Mouse (Mus musculus) embryonic facial prominence, embryonic 15.5 days (tissue): Measurements from ENCODE around the gene Zranb3. TPM values are rescaled to one million over a fixed set of nuclear protein-coding genes. Genes with fewer than 3 reads are reported as not detected.
"Not testable (repeated sequence)": the region's sequence is repeated elsewhere in the genome, so short reads cannot be mapped to it uniquely, and the experiment has no call there.

Experiments
- ATAC-seq: fragments of 200-750 bp; cut with Nextera tagmentation; 2 replicates; pipeline ENCODE4 v1.8.0; 2017; ENCODE audit warnings: low read depth, moderate TSS enrichment; ENCODE audit not compliant: insufficient number of reproducible peaks, low FRiP score, low TSS enrichment
- H3K27ac ChIP-seq: fragments of 300-500 bp; sonication (generic); replicated peaks from 2 replicates; pipeline ENCODE4 v1.5.1; 2015; ENCODE audit warnings: mild to moderate bottlenecking, inconsistent platforms
- H3K27me3 ChIP-seq: fragments of 300-500 bp; sonication (generic); 2 replicates; pipeline ENCODE4 v1.6.1; 2015; ENCODE audit warnings: inconsistent platforms
- H3K36me3 ChIP-seq: fragments of 300-500 bp; sonication (generic); 2 replicates; pipeline ENCODE4 v1.6.1; 2015; ENCODE audit warnings: mild to moderate bottlenecking, inconsistent platforms
- H3K4me1 ChIP-seq: fragments of 300-500 bp; sonication (generic); 2 replicates; pipeline ENCODE4 v1.6.1; 2015; ENCODE audit warnings: inconsistent platforms
- H3K4me2 ChIP-seq: fragments of 300-500 bp; sonication (generic); replicated peaks from 2 replicates; pipeline ENCODE4 v1.6.1; 2015; ENCODE audit warnings: mild to moderate bottlenecking, inconsistent platforms
- H3K4me3 ChIP-seq: fragments of 300-500 bp; sonication (generic); replicated peaks from 2 replicates; pipeline ENCODE4 v1.5.1; 2015; ENCODE audit warnings: mild to moderate bottlenecking, inconsistent platforms
- H3K9ac ChIP-seq: fragments of 300-500 bp; sonication (generic); 2 replicates; pipeline ENCODE4 v1.6.1; 2015; ENCODE audit warnings: inconsistent platforms
- H3K9me3 ChIP-seq: fragments of 300-500 bp; sonication (generic); replicated peaks from 2 replicates; pipeline ENCODE4 v1.6.1; 2016; ENCODE audit warnings: inconsistent platforms
- WGBS: fragments of 180-500 bp; shearing (Covaris S2); methylation state at CpG from one replicate; pipeline ENCODE4 v1.1.7; 2015; 5-methylcytosine and 5-hydroxymethylcytosine counted together
- polyA plus RNA-seq: library from polyadenylated mRNA; unstranded; fragments of >200 nt; fragmentation: Nextera tagmentation; extraction: Ambion mirVana; gene quantifications from 2 replicates; pipeline ENCODE4 v1.2.1, GENCODE M21; 2015

Gene Zranb3
- polyA plus RNA-seq, 1 experiment from 2014 or later, result 6.4 TPM

- no peak overlapping the region for H3K4me2 ChIP-seq
- WGBS, result 79% methylated on average over 4 of the region's 4 CpGs
- ATAC-seq, result no peak; the same call in 1 of the 2 replicates
Measured at GRCm38 (mm10) chr1:128013698-128014386, 89.0 kb downstream of the Zranb3 start.

GRCm38 (mm10) chr1:128009751-128010150 is 93.1 kb downstream of the Zranb3 start:
- Histone ChIP-seq H3K4me2 (no peak overlapping the region), H3K27ac (no peak overlapping the region), H3K4me1 (no peaks in the 10 kb centered on the region), H3K4me3 (no peak overlapping the region), H3K36me3 (no peaks in the 10 kb centered on the region), H3K9me3 (no peaks in the 10 kb centered on the region), H3K27me3 (no peaks in the 10 kb centered on the region), H3K9ac (no peak overlapping the region)
- no peak for ATAC-seq
- WGBS, result 90% methylated on average over 2 of the region's 2 CpGs

More at GRCm38 (mm10) chr1:128013698-128014386, 89.0 kb downstream of the Zranb3 start:
- Histone ChIP-seq H3K9me3 (no peaks in the 10 kb centered on the region), H3K36me3 (no peaks in the 10 kb centered on the region), H3K4me1 (no peaks in the 10 kb centered on the region), H3K4me3 (no peak overlapping the region), H3K9ac (no peak overlapping the region), H3K27ac (no peak overlapping the region), H3K27me3 (no peaks in the 10 kb centered on the region)

- H3K9ac ChIP-seq, ATAC-seq, H3K27me3 ChIP-seq, H3K4me1 ChIP-seq, H3K4me2 ChIP-seq, H3K36me3 ChIP-seq, H3K9me3 ChIP-seq, H3K27ac ChIP-seq, H3K4me3 ChIP-seq: not testable (repeated sequence)
- 87% methylated on average over 11 of the region's 11 CpGs for WGBS
Measured at GRCm38 (mm10) chr1:128006042-128006600, 96.7 kb downstream of the Zranb3 start.

GRCm38 (mm10) chr1:128004371-128004720 is 98.5 kb downstream of the Zranb3 start:
- 55% methylated on average over 2 of the region's 2 CpGs for WGBS
- ATAC-seq, result no peak
- Histone ChIP-seq H3K36me3 (no peaks in the 10 kb centered on the region), H3K27me3 (no peaks in the 10 kb centered on the region), H3K4me3 (no peak overlapping the region), H3K9ac (no peak overlapping the region), H3K9me3 (no peaks in the 10 kb centered on the region), H3K4me1 (no peaks in the 10 kb centered on the region), H3K27ac (no peak overlapping the region), H3K4me2 (no peak overlapping the region)

GRCm38 (mm10) chr1:128003712-128004370 is 99.0 kb downstream of the Zranb3 start:
- no peaks in the 10 kb centered on the region for H3K27me3 ChIP-seq
- 61% methylated on average over 4 of the region's 4 CpGs for WGBS
- H3K9ac ChIP-seq, result no peak overlapping the region
- no peak overlapping the region for H3K27ac ChIP-seq
- no peaks in the 10 kb centered on the region for H3K9me3 ChIP-seq
- H3K36me3 ChIP-seq, result no peaks in the 10 kb centered on the region
- H3K4me2 ChIP-seq, result no peak overlapping the region
- H3K4me3 ChIP-seq, result no peak overlapping the region
- no peak for ATAC-seq
- H3K4me1 ChIP-seq, result no peaks in the 10 kb centered on the region

GRCm38 (mm10) chr1:128002159-128002558 is 100.7 kb downstream of the Zranb3 start:
- ATAC-seq, result no peak
- 88% methylated on average over 2 of the region's 2 CpGs for WGBS

GRCm38 (mm10) chr1:128000931-128001330 is 101.9 kb downstream of the Zranb3 start:
- not testable (repeated sequence) for H3K36me3 ChIP-seq, H3K4me1 ChIP-seq, H3K9me3 ChIP-seq, ATAC-seq, H3K9ac ChIP-seq, H3K27ac ChIP-seq, H3K4me3 ChIP-seq, H3K27me3 ChIP-seq, H3K4me2 ChIP-seq
- 89% methylated on average over 4 of the region's 4 CpGs for WGBS

More at GRCm38 (mm10) chr1:128002159-128002558, 100.7 kb downstream of the Zranb3 start:
- Histone ChIP-seq H3K36me3 (no peaks in the 10 kb centered on the region), H3K27ac (no peak overlapping the region), H3K9ac (no peak overlapping the region), H3K4me1 (no peaks in the 10 kb centered on the region), H3K4me2 (no peak overlapping the region), H3K4me3 (no peak overlapping the region), H3K27me3 (no peaks in the 10 kb centered on the region), H3K9me3 (no peaks in the 10 kb centered on the region)

- Histone ChIP-seq H3K36me3 (no peaks in the 10 kb centered on the region), H3K9ac (no peak overlapping the region), H3K4me2 (no peak overlapping the region), H3K27ac (no peak overlapping the region), H3K4me3 (no peak overlapping the region), H3K27me3 (no peaks in the 10 kb centered on the region), H3K9me3 (no peaks in the 10 kb centered on the region), H3K4me1 (peaks cover 5% of the 10 kb centered on the region; the same call in 1 of the 2 replicates)
- WGBS, result 84% methylated on average over 4 of the region's 4 CpGs
- ATAC-seq, result no peak
Measured at GRCm38 (mm10) chr1:127993892-127994291, 109.0 kb downstream of the Zranb3 start.

- Histone ChIP-seq H3K9ac (no peak overlapping the region), H3K4me3 (no peak overlapping the region), H3K4me1 (peaks cover 5% of the 10 kb centered on the region; the same call in 1 of the 2 replicates), H3K27ac (no peak overlapping the region), H3K27me3 (no peaks in the 10 kb centered on the region), H3K9me3 (no peaks in the 10 kb centered on the region), H3K4me2 (no peak overlapping the region), H3K36me3 (no peaks in the 10 kb centered on the region)
- ATAC-seq, result no peak
- 59% methylated on average over 9 of the region's 9 CpGs for WGBS
Measured at GRCm38 (mm10) chr1:127989876-127990731, 112.7 kb downstream of the Zranb3 start.

- Histone ChIP-seq H3K27me3 (no peaks in the 10 kb centered on the region), H3K4me1 (peaks cover 5% of the 10 kb centered on the region; the same call in 1 of the 2 replicates), H3K27ac (no peak overlapping the region), H3K4me3 (no peak overlapping the region), H3K9ac (no peak overlapping the region), H3K9me3 (no peaks in the 10 kb centered on the region), H3K4me2 (no peak overlapping the region), H3K36me3 (no peaks in the 10 kb centered on the region)
- no peak for ATAC-seq
- WGBS, result 66% methylated on average over 4 of the region's 4 CpGs
Measured at GRCm38 (mm10) chr1:127989387-127989786, 113.5 kb downstream of the Zranb3 start.

- H3K4me3 ChIP-seq, result no peak overlapping the region
Measured at GRCm38 (mm10) chr1:127988246-127988645, 114.6 kb downstream of the Zranb3 start.

More at GRCm38 (mm10) chr1:127988246-127988645, 114.6 kb downstream of the Zranb3 start:
- H3K27ac ChIP-seq, result no peak overlapping the region
- H3K36me3 ChIP-seq, result no peaks in the 10 kb centered on the region
- no peak for ATAC-seq
- peaks cover 5% of the 10 kb centered on the region; the same call in 1 of the 2 replicates for H3K4me1 ChIP-seq
- H3K9ac ChIP-seq, result no peak overlapping the region
- H3K9me3 ChIP-seq, result no peaks in the 10 kb centered on the region
- WGBS, result 77% methylated on average over 3 of the region's 3 CpGs
- H3K4me2 ChIP-seq, result no peak overlapping the region
- no peaks in the 10 kb centered on the region for H3K27me3 ChIP-seq
